Mouse (Mus musculus): ENCODE data around the gene Cd247. TPM values are rescaled to one million over a fixed set of nuclear protein-coding genes. Genes with fewer than 3 reads are reported as not detected.

Gene Cd247
- polyA plus RNA-seq, 1 experiment, result not detected

GRCm38 (mm10) chr1:165837546-165837945, 49.1 kb downstream of the Cd247 start:
- Histone ChIP-seq H3K27me3 (ENCODE audit: control insufficient read depth, insufficient read depth, insufficient read length) (no peaks in the 10 kb centered on the region), H3K4me3 (no peak overlapping the region), H3K4me2 (ENCODE audit: low read depth) (no peak overlapping the region), H3K79me2 (ENCODE audit: control insufficient read depth, insufficient read depth) (no peaks in the 10 kb centered on the region), H3K36me3 (ENCODE audit: control insufficient read depth, insufficient read depth) (no peaks in the 10 kb centered on the region), H3ac (ENCODE audit: control insufficient read depth, insufficient read length) (no peak overlapping the region)
- TF ChIP-seq POLR2AphosphoS2 (IDR thresholded peaks at IDR 0.05; ENCODE audit: insufficient read length, low read depth), result no peak
- TF ChIP-seq TCF3 (IDR thresholded peaks at IDR 0.05; ENCODE audit: insufficient read length, low read depth), result no peak
- no peak for TF ChIP-seq MYOG (IDR thresholded peaks at IDR 0.05; ENCODE audit: control insufficient read depth in 1 of 3, insufficient read depth in 1 of 3, insufficient read length in 2 of 3, low read depth in 2 of 3)

- Histone ChIP-seq H3K27me3 (ENCODE audit: control insufficient read depth, insufficient read depth, insufficient read length) (no peaks in the 10 kb centered on the region), H3ac (ENCODE audit: control insufficient read depth, insufficient read length) (no peak overlapping the region), H3K4me3 (no peak overlapping the region), H3K4me2 (ENCODE audit: low read depth) (no peak overlapping the region), H3K79me2 (ENCODE audit: control insufficient read depth, insufficient read depth) (no peaks in the 10 kb centered on the region), H3K36me3 (ENCODE audit: control insufficient read depth, insufficient read depth) (no peaks in the 10 kb centered on the region)
- TF ChIP-seq POLR2AphosphoS2 (IDR thresholded peaks at IDR 0.05; ENCODE audit: insufficient read length, low read depth) (no peak), MAX (IDR thresholded peaks at IDR 0.05; ENCODE audit: low read depth) (no peak), REST (IDR thresholded peaks at IDR 0.05; ENCODE audit: insufficient read depth, insufficient read length) (no peak), TCF3 (IDR thresholded peaks at IDR 0.05; ENCODE audit: insufficient read length, low read depth) (no peak), USF1 (IDR thresholded peaks at IDR 0.05; ENCODE audit: low read depth) (no peak), MYOG (IDR thresholded peaks at IDR 0.05; ENCODE audit: control insufficient read depth in 1 of 3, insufficient read depth in 1 of 3, insufficient read length in 2 of 3, low read depth in 2 of 3) (no peak), CEBPB (IDR thresholded peaks at IDR 0.05; ENCODE audit: insufficient read depth, poor library complexity, severe bottlenecking) (no peak), E2F4 (IDR thresholded peaks at IDR 0.05; ENCODE audit: insufficient read depth) (no peak), MYOD1 (IDR thresholded peaks at IDR 0.05; ENCODE audit: control insufficient read depth in 1 of 3, insufficient read length in 2 of 3, low read depth in 2 of 3) (no peak), TCF12 (IDR thresholded peaks at IDR 0.05; ENCODE audit: insufficient read depth, poor library complexity, severe bottlenecking) (no peak), POLR2A (IDR thresholded peaks at IDR 0.05; ENCODE audit: insufficient read length, low read depth) (no peak), SRF (IDR thresholded peaks at IDR 0.05; ENCODE audit: control insufficient read depth, insufficient read length, low read depth) (no peak)
Measured at GRCm38 (mm10) chr1:165839201-165839600, 50.7 kb downstream of the Cd247 start.

- no peak overlapping the region for H3K4me3 ChIP-seq
- peak overlapping the region; percentile 42 for H3K4me2 ChIP-seq (ENCODE audit: low read depth)
- H3ac ChIP-seq (ENCODE audit: control insufficient read depth, insufficient read length), result no peak overlapping the region
- no peaks in the 10 kb centered on the region for H3K27me3 ChIP-seq (ENCODE audit: control insufficient read depth, insufficient read depth, insufficient read length)
- no peaks in the 10 kb centered on the region for H3K36me3 ChIP-seq (ENCODE audit: control insufficient read depth, insufficient read depth)
- TF ChIP-seq MYOD1 (IDR thresholded peaks at IDR 0.05; ENCODE audit: control insufficient read depth in 1 of 3, insufficient read length in 2 of 3, low read depth in 2 of 3), result no peak
- TF ChIP-seq USF1 (IDR thresholded peaks at IDR 0.05; ENCODE audit: low read depth), result no peak
- TF ChIP-seq POLR2A (IDR thresholded peaks at IDR 0.05; ENCODE audit: insufficient read length, low read depth), result no peak
- no peak for TF ChIP-seq REST (IDR thresholded peaks at IDR 0.05; ENCODE audit: insufficient read depth, insufficient read length)
- no peak for TF ChIP-seq TCF3 (IDR thresholded peaks at IDR 0.05; ENCODE audit: insufficient read length, low read depth)
- TF ChIP-seq E2F4 (IDR thresholded peaks at IDR 0.05; ENCODE audit: insufficient read depth), result no peak
- TF ChIP-seq POLR2AphosphoS2 (IDR thresholded peaks at IDR 0.05; ENCODE audit: insufficient read length, low read depth), result no peak
- no peak for TF ChIP-seq MYOG (IDR thresholded peaks at IDR 0.05; ENCODE audit: control insufficient read depth in 1 of 3, insufficient read depth in 1 of 3, insufficient read length in 2 of 3, low read depth in 2 of 3)
- TF ChIP-seq TCF12 (IDR thresholded peaks at IDR 0.05; ENCODE audit: insufficient read depth, poor library complexity, severe bottlenecking), result no peak
- TF ChIP-seq CEBPB (IDR thresholded peaks at IDR 0.05; ENCODE audit: insufficient read depth, poor library complexity, severe bottlenecking), result no peak
- no peak for TF ChIP-seq SRF (IDR thresholded peaks at IDR 0.05; ENCODE audit: control insufficient read depth, insufficient read length, low read depth)
- no peaks in the 10 kb centered on the region for H3K79me2 ChIP-seq (ENCODE audit: control insufficient read depth, insufficient read depth)
Measured at GRCm38 (mm10) chr1:165840548-165841230, 52.2 kb downstream of the Cd247 start.

- Histone ChIP-seq H3K36me3 (ENCODE audit: control insufficient read depth, insufficient read depth) (no peaks in the 10 kb centered on the region), H3K27me3 (ENCODE audit: control insufficient read depth, insufficient read depth, insufficient read length) (no peaks in the 10 kb centered on the region), H3K4me2 (ENCODE audit: low read depth) (no peak overlapping the region), H3ac (ENCODE audit: control insufficient read depth, insufficient read length) (no peak overlapping the region), H3K4me3 (no peak overlapping the region), H3K79me2 (ENCODE audit: control insufficient read depth, insufficient read depth) (no peaks in the 10 kb centered on the region)
- no peak for TF ChIP-seq MYOD1 (IDR thresholded peaks at IDR 0.05; ENCODE audit: control insufficient read depth in 1 of 3, insufficient read length in 2 of 3, low read depth in 2 of 3)
- TF ChIP-seq CEBPB (IDR thresholded peaks at IDR 0.05; ENCODE audit: insufficient read depth, poor library complexity, severe bottlenecking), result no peak
- no peak for TF ChIP-seq MAX (IDR thresholded peaks at IDR 0.05; ENCODE audit: low read depth)
- no peak for TF ChIP-seq POLR2A (IDR thresholded peaks at IDR 0.05; ENCODE audit: insufficient read length, low read depth)
- no peak for TF ChIP-seq REST (IDR thresholded peaks at IDR 0.05; ENCODE audit: insufficient read depth, insufficient read length)
- TF ChIP-seq POLR2AphosphoS2 (IDR thresholded peaks at IDR 0.05; ENCODE audit: insufficient read length, low read depth), result no peak
Measured at GRCm38 (mm10) chr1:165842170-165842569, 53.7 kb downstream of the Cd247 start.

GRCm38 (mm10) chr1:165843586-165843985, 55.1 kb downstream of the Cd247 start:
- Histone ChIP-seq H3K27me3 (ENCODE audit: control insufficient read depth, insufficient read depth, insufficient read length) (no peaks in the 10 kb centered on the region), H3K36me3 (ENCODE audit: control insufficient read depth, insufficient read depth) (no peaks in the 10 kb centered on the region), H3K4me3 (peak overlapping the region; percentile 27), H3K79me2 (ENCODE audit: control insufficient read depth, insufficient read depth) (no peaks in the 10 kb centered on the region), H3ac (ENCODE audit: control insufficient read depth, insufficient read length) (no peak overlapping the region), H3K4me2 (ENCODE audit: low read depth) (no peak overlapping the region)
- TF ChIP-seq MYOD1 (IDR thresholded peaks at IDR 0.05; ENCODE audit: control insufficient read depth in 1 of 3, insufficient read length in 2 of 3, low read depth in 2 of 3), result peak in 1 of 3 experiments; percentile 49
- no peak for TF ChIP-seq MAX (IDR thresholded peaks at IDR 0.05; ENCODE audit: low read depth)
